Mouse (Mus musculus) thymus, postnatal 10 days (tissue): ENCODE data around the gene Pskh1.

Experiments used
- DNase-seq, 2 experiments: peaks; one replicate each; pipeline ENCODE4 v3.0.0; 2021; ENCODE audit warnings: low spot score in 2 of 2

Pskh1 gene

DNA sequence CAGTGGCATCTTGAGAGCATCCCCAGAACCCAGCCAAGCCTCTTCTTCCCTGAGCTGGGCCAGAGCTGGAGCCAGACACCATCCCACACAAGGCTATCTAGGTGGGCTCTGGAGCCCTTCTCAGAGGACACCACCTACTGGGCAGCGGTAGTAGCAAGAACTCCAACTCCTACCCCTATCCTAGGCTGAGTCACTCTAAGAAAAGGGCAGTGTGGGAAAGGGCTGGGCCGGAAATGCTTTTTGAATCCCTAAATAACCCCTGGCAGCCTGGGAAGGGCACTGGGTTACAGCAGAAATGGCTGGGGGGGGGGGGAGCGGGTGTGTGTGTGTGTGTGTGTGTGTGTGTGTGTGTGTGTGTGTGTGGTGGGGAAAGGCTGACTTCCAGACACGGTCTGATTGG is 57.6 kb downstream of the Pskh1 start:
- DNase-seq = no peak

DNA sequence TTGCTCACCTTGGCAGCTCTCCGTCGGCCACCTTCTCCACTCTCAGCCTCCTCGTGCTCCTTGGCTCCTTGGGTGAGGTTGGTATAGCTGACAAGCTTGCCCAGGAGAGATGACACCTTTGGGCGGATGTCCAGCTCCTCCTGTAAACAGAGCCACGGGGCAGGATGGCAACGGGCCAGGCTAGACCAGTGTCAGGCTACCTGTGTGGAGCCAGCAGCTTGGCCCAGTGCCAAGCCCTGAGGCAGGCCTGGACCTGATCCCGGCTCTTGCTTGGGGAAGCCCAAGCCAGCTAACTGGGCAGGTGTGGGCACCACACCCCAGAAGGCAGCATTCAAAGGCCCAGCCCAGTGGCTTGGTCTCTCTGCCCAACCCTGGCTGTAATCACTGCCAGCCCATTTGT is 59.1 kb downstream of the Pskh1 start:
- DNase-seq = no peak

DNA sequence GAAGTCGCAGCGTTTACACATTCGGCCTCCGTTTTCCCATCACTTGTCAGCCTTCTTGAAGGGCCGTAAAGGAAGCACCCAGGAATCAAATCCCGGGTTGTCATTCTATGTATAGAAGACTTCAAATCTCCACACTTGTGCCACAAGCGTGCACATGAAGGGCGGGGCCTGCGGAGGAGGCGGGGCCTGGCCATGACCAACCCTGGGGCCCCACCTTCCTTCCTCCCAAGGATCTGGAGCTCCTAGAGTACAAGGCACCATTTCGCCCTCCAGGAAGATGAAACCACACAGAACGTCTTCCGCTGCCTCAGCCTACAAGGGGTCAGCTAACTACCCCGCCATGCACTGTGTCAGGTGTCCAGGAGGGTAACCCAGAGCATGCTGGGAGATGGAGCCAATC is 60.9 kb downstream of the Pskh1 start:
- no peak for DNase-seq

DNA sequence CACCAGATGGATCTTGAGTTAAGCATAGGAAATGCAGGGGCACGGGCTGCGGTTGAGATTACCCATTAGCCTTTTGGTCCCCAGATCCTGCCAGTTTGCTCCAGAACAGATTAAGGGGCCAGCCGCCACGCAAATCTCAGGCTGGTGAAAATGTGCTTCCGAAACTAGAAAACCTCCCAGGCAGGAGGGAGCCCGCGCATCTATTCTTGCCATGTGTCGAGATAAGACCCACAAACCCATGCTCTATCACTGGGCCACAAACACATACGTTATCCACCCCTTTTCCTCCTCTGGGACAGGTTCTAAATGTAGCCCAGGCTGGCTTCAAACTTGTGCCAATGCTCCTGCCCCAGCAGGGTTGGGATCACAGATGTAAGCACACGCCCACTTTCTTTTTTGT is 61.3 kb downstream of the Pskh1 start:
- no peak for DNase-seq

DNA sequence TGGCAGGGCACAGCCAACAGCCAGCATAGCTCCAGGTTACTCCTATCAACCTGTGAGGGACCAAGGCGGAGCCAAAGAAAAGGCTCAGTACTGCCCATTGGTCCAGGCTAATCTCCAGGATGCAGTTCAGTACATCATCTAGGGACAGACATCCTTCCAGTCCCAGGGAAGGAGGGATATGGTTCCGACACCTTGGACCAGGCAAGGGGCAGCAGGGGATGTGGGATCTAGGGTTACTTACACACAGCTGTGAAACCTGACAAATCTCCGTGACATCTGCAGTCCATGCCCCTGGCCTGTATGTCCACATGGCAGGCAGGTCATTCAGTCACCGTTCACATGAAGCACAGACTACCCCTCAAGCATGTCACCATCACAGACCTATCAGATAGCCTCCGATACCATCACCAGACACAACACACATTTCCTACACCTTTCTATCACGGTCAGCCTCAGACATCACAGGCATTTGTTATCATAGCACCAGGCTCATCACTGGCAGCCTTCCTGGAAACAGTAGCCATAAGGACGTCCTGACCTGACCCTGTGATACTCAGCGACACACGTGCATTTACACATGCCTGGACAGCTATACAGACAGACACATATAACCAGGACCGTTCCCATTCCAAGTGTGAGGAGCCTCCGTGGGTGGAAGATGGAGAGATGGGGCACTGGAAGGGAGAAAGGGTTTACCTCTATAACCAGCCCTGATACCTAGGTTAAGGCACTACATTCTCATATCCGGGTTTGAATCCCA is 64.4 kb downstream of the Pskh1 start:
- no peak for DNase-seq

DNA sequence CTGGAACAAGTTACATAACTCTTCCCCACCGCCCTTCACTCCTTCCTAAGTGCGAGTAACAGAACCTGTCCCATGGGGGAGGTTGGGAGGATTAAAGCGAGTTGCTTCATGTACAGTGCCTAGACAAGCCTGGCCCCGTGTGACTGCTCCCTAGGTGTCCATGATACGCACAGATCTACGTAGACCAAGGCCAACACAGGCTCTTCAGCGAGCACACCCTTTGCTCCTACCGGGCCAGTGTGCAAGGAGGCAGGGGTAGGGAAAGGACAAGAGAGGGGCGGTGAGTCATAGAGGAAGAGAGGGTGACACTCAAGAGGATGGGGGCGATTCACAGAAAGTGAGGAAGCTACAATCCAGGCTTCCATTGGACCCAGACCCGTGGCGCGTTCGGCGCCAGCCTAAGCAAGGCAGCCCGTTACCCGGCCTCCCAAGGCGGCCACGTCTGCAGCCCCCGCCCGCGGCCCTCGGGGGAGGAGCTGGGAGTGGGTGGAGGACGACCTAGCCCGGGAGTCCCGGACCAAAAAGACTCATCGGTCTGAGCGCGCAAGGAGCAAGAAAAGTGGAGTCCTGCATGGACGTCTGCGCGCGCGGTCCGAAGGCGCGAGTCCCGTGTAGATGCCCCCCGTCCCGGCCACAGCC is 65.1 kb downstream of the Pskh1 start:
- DNase-seq = peak; percentile 50 to 59

DNA sequence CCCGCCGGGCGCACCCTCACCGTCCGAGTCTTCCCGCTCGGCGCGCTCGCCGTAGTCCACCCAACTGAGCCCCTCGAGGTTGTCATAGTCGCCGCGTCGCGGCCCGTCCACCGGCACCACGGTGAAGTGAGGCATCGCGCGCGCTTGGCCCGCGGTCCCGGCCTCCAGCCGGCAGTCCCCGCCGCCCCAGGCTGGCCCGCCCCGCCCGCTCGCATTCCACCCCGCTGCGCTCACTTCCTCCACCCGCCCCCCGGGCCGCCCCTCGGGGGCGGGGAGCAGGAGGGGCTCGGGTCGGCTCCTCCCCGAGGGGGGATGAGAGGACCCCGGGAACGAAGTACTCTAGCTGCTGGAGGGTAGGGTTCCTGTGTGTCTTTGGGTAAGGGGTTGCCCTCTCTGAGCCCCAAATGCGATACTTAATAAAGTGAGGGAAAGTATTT is 65.7 kb downstream of the Pskh1 start, which contains the start of gene Slc12a4:
TSS of gene Slc12a4 (minus strand) at position 193 of the 437 bp plus-strand sequence.
- peak; percentile 79 to 87 for DNase-seq

DNA sequence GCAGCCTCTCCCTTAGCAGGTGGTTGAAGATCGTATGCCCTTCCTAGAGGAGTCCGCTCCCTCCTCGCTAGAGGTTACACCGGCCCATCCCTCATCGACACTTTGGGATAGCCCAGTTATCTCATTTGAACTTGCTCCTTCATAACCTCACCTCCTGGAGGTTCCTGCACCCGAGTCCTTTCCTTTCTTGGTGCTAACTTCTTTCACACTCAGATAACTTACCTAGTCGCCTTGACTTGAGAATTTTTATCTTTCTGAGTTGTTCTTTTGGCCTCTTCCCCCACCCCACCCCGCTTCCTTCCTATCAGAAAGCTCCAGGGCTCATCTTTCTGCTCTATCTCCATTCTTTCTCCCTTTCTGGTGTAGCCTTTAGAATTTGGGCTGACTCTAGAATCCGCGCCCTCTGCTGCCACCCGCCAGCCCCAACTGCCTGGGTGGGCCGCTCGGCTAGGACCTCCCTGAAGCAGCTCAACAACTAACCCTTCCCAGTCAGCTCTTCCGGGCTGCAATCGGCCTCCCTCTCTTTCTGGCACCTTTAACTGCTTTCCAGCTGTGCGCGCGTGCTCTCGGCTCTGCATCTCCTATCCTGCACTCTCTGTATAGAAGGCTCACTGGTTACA is 66.6 kb downstream of the Pskh1 start:
- DNase-seq = peak in 1 of 2 experiments; percentile 42

DNA sequence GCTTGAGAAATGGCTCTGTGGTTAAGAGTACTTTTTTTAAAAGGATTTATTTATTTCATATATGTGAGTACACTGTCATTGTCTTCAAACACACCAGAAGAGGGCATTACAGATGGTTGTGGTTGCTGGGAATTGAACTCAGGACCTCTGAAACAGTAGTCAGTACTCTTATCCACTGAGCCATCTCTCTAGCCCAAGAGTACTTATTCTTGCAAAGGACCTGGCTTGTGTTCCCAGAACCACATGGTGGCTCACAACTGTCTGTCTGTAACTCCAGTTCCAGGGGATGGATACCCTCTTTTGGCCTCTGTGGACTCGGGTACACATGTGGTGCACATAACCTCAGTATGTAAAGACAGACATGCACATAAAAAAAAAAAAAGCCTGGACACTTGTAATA is 69.1 kb downstream of the Pskh1 start:
- no peak for DNase-seq

DNA sequence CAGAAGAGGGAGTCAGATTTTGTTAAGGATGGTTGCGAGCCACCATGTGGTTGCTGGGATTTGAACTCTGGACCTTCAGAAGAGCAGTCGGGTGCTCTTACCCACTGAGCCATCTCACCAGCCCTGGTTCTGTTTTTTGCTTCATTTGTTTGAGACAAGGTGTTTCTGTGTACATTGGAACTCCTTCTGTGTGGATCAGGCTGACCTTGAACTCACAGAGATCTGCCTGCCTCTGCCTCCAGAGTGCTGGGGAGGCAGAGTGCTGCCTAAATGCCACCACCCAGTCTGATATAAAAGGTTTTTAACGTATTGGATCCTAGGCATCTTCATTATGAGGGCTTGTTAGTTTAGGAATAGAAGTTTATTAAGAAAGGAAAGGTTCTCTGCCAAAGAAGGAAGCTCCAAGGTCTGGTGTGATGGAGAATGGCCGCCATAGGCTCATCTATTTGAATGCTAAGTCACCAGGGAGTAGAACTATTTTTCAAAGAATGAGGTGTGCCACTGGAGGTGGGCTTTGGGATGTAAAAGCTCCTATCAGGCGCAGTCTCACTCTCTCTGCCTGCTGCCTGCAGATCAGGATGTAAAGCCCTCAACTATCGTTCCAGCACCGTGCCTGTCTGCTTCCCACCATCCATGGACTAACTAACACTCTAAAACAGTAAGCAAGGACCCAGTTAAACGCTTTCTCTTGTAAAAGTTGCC is 70.9 kb downstream of the Pskh1 start:
- DNase-seq = no peak

DNA sequence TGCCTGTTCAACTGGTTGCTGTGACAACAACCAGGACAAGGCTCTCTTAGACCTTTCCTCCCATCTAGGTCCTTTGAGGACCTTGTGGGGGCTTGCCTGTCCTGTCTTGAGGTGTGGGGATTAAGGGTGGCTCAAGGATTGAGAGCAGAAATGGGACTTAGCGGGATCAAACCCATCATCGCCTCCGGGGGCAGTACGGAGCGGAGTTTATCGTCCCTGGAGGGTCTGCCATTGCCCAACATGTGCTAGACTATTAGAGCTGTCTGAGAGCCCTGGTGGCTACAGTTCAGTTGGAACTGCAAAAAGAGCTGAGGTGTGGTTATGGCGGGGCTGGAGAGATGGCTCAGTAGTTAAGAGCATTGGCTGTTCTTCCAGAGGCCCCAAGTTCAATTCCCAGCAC is 75.1 kb downstream of the Pskh1 start:
- no peak for DNase-seq

DNA sequence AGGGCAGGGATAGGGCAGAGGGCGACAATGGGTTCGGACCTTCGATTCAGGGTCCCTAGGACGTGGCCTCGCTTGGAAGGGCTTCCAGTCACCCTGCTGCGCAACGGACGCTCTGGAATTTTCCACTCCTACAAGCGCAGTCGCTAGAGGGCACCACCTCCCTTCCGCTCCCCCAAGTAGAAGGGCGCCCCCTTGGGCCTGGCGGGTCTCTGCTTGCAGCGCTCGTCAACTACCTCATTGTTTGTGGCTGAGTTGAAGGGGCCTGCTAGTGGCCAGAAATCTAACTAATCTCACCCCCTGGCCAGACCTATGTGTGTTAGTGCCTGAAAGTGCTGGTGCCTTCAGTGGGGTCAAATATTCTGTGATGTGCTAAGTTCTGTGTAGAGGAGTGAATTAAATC is 79.1 kb downstream of the Pskh1 start, which contains the start of gene Dpep3:
TSS of gene Dpep3 (minus strand) at position 105 of the 400 bp plus-strand sequence.
- DNase-seq = no peak

DNA sequence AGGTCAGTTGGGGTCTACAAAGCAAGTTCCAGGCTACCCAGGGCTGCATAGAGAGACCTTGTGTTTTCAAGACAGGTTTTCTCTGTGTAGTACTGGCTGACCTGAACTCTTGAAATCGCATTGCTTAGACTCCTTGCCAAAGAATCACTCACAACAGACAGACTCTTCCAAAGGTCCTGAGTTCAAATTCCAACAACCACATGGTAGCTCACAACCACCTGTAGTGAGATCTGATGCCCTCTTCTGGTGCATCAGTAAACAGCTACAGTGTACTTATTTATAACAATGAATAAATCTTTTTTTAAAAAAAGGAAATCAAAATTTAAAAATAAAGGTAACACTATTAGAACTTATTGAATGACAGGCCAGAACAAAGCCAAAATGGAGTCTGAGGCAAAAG is 80.9 kb downstream of the Pskh1 start:
- DNase-seq = no peak
